Mouse (Mus musculus): ENCODE data around the gene Atad3a. TPM values are rescaled to one million over a fixed set of nuclear protein-coding genes. Genes with fewer than 3 reads are reported as not detected.

Gene Atad3a
- polyA plus RNA-seq, 1 experiment from 2014 or later = 123 TPM

DNA sequence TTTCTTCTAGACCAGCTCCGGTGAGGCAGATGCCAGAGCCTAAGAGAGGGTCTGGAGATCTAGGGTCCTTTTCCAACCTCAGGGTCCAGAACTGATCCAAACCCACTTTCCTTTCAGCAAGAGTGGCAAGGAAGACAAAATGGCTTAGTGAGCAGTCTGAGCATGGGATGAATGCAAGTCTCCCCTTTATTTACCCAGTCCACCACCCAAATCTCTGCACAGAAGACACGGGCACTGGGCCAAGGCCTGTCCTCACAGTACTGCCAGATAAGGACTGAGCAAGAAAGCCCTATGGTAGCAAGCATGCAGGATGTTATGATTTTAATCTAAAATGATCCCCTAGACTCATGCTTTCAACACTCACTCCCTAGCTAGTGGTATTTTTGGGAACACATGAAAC is 16.9 kb upstream of the Atad3a start:
- no peaks in the 10 kb centered on the region for H3K36me3 ChIP-seq (ENCODE audit: control insufficient read depth, insufficient read depth)
- H3K9me3 ChIP-seq (replicated peaks; ENCODE audit: control insufficient read depth, low read length) = no peaks in the 10 kb centered on the region
- H3K27me3 ChIP-seq (ENCODE audit: control insufficient read depth, insufficient read depth, low read length) = peaks cover 10% of the 10 kb centered on the region
- no peak overlapping the region for H3K4me3 ChIP-seq (ENCODE audit: low read length)
- H3K4me1 ChIP-seq (ENCODE audit: control insufficient read depth, insufficient read depth, low read length) = peaks cover 44% of the 10 kb centered on the region
- H3K4me2 ChIP-seq (ENCODE audit: low read depth, low read length) = no peak overlapping the region
- H3K27ac ChIP-seq (ENCODE audit: low read length) = peak overlapping the region; percentile 45
- no peak overlapping the region for H3K9ac ChIP-seq (ENCODE audit: low read length)
- ATAC-seq (replicated peaks; ENCODE audit: extremely low read depth, insufficient read depth, low FRiP score) = no peak
- WGBS = 59% methylated on average over 2 of the region's 2 CpGs

DNA sequence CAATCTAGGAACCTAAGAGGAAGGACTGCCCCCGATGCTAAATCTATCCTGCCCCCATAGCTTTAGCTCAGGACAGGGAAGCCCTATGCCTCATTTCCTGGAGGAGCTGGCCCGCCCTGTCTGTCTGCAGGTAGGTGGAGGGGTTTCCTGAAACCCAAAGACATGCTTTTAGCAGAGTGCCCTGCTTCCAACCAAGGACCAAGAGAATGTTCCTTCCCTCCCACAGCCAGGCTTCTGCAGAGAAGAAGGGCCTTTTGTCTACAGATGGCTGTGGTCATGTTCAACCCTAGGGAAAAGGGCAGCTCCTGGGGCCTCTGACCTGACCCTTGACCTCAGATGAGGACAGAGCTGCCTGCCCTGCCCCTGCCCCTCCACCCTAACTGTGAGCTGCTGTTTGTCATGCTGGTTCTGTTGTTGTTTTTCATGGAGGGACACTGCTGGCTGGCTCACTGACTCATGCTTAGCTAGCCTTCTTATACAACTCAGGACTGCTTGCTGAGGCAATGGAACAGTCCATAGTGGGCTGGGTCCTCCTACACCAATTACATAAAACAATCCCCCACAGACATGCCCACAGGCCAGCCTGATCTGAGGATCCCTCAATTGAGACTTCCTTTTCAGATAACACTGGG is 15.9 kb upstream of the Atad3a start:
- Histone ChIP-seq H3K9me3 (replicated peaks; ENCODE audit: control insufficient read depth, low read length) (no peaks in the 10 kb centered on the region), H3K27ac (ENCODE audit: low read length) (peak overlapping the region; percentile 72), H3K9ac (ENCODE audit: low read length) (no peak overlapping the region), H3K4me1 (ENCODE audit: control insufficient read depth, insufficient read depth, low read length) (peaks cover 44% of the 10 kb centered on the region), H3K4me2 (ENCODE audit: low read depth, low read length) (no peak overlapping the region), H3K4me3 (ENCODE audit: low read length) (no peak overlapping the region), H3K27me3 (ENCODE audit: control insufficient read depth, insufficient read depth, low read length) (peaks cover 19% of the 10 kb centered on the region), H3K36me3 (ENCODE audit: control insufficient read depth, insufficient read depth) (no peaks in the 10 kb centered on the region)
- ATAC-seq (replicated peaks; ENCODE audit: extremely low read depth, insufficient read depth, low FRiP score) = no peak
- WGBS = 58% methylated on average over 2 of the region's 2 CpGs

DNA sequence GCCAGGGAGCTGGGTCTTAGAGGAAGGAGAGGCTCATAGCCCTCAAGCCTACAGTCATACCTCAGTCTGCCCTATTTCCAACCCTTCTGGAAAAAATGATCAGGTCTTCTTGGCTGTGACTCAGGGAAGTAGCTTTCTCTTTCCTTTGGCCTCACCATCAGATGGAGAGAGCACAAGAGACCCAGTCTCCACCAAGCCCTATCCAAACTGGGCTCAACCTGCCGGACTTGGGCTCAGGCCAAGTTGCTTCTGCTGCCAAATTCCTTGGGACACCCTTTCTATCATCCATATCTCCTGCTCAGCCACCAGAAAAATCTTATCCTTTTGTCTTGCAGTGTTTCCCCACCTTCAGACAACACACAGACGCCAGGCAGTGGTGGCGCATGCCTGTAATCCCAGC is 15.0 kb upstream of the Atad3a start:
- Histone ChIP-seq H3K36me3 (ENCODE audit: control insufficient read depth, insufficient read depth) (no peaks in the 10 kb centered on the region), H3K9me3 (replicated peaks; ENCODE audit: control insufficient read depth, low read length) (no peaks in the 10 kb centered on the region), H3K4me2 (ENCODE audit: low read depth, low read length) (no peak overlapping the region), H3K4me3 (ENCODE audit: low read length) (no peak overlapping the region), H3K9ac (ENCODE audit: low read length) (no peak overlapping the region), H3K27me3 (ENCODE audit: control insufficient read depth, insufficient read depth, low read length) (peaks cover 22% of the 10 kb centered on the region), H3K27ac (ENCODE audit: low read length) (peak overlapping the region; percentile 86), H3K4me1 (ENCODE audit: control insufficient read depth, insufficient read depth, low read length) (peaks cover 41% of the 10 kb centered on the region)
- no peak for ATAC-seq (replicated peaks; ENCODE audit: extremely low read depth, insufficient read depth, low FRiP score)
- 48% methylated on average over 3 of the region's 3 CpGs for WGBS

DNA sequence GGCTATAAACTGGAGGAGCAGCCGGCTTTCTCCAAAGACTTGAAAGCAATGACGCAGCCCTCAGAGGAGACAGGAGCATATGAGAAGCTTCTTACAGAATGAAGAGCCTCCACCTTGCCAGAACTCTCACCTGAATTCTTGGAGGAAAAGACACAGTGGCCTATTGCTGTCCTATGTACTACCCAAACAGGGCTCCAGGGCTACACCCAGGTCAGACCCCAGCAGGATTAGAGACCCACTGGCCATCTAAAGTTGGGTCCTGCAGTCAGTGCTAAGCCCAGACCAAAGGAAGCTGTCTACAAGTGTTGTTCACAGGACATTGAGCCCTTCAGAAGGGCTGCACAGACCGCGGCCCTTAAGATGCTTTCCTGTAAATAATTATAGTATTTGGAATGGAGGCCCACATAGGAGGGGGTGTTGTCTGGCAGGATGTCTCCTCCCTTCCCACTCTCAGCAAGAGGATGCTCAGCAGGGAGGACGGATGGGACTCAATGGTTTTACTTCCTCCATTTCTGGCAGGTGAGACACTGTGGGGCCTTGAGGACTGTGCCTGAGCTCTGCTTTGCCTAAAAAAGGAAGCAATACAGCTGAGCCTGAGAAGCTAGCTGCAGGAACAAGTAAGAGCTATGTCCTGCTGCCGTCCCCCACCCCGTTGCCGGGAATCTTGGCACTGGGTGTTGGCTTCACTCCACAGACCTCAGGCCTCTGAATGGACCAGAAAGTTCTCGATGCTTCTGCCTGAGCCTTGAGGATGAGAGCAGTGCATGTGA is 14.3 kb upstream of the Atad3a start:
- peak overlapping the region; percentile 86 for H3K27ac ChIP-seq (ENCODE audit: low read length)
- peak; percentile 33 for ATAC-seq (replicated peaks; ENCODE audit: extremely low read depth, insufficient read depth, low FRiP score)
- H3K4me3 ChIP-seq (ENCODE audit: low read length) = peak overlapping the region; percentile 42
- no peaks in the 10 kb centered on the region for H3K36me3 ChIP-seq (ENCODE audit: control insufficient read depth, insufficient read depth)
- H3K4me2 ChIP-seq (ENCODE audit: low read depth, low read length) = peak overlapping the region; percentile 65
- H3K27me3 ChIP-seq (ENCODE audit: control insufficient read depth, insufficient read depth, low read length) = peaks cover 22% of the 10 kb centered on the region
- 22% methylated on average over 9 of the region's 9 CpGs for WGBS
- H3K4me1 ChIP-seq (ENCODE audit: control insufficient read depth, insufficient read depth, low read length) = peaks cover 40% of the 10 kb centered on the region
- H3K9ac ChIP-seq (ENCODE audit: low read length) = peak overlapping the region; percentile 34; the same call in 1 of the 2 replicates
- H3K9me3 ChIP-seq (replicated peaks; ENCODE audit: control insufficient read depth, low read length) = no peaks in the 10 kb centered on the region

DNA sequence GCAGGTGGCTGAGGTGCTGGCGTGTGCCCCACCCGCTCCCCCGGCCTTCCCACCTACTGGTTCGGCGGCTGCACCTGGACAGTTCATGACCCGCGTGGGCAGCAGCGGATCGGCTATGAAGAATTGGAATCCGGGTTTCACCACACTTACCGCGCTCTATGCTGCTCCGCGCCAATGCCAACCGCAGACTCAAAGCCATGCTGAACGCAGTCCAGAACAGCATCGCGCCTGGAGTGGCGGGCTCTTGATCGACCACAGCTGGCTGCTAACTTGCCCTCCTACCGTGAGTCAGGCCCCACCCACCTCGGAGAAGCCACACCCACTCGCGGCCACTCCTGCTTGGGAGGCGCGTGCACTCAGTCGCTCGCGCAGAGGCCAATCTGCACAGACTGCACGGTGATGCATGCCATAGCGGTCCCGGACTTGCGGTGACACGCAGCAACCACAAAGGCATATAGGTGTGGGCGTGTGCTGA is 13.4 kb upstream of the Atad3a start, which contains the start of gene Vwa1:
Vwa1 (minus strand) TSS at position 419 of the 475 bp plus-strand sequence.
- Histone ChIP-seq H3K9ac (ENCODE audit: low read length) (peak within 1 kb of the TSS; percentile 49), H3K27ac (ENCODE audit: low read length) (peak within 1 kb of the TSS; percentile 86), H3K4me2 (ENCODE audit: low read depth, low read length) (peak within 1 kb of the TSS; percentile 65), H3K4me3 (ENCODE audit: low read length) (peak within 1 kb of the TSS; percentile 42), H3K9me3 (replicated peaks; ENCODE audit: control insufficient read depth, low read length) (no peaks in the 10 kb centered on the region), H3K4me1 (ENCODE audit: control insufficient read depth, insufficient read depth, low read length) (peaks cover 41% of the 10 kb centered on the region), H3K36me3 (ENCODE audit: control insufficient read depth, insufficient read depth) (no peaks in the 10 kb centered on the region), H3K27me3 (ENCODE audit: control insufficient read depth, insufficient read depth, low read length) (peaks cover 22% of the 10 kb centered on the region)
- WGBS = under 1% methylated on average over 35 of the region's 35 CpGs
- peak; percentile 77 for ATAC-seq (replicated peaks; ENCODE audit: extremely low read depth, insufficient read depth, low FRiP score)

DNA sequence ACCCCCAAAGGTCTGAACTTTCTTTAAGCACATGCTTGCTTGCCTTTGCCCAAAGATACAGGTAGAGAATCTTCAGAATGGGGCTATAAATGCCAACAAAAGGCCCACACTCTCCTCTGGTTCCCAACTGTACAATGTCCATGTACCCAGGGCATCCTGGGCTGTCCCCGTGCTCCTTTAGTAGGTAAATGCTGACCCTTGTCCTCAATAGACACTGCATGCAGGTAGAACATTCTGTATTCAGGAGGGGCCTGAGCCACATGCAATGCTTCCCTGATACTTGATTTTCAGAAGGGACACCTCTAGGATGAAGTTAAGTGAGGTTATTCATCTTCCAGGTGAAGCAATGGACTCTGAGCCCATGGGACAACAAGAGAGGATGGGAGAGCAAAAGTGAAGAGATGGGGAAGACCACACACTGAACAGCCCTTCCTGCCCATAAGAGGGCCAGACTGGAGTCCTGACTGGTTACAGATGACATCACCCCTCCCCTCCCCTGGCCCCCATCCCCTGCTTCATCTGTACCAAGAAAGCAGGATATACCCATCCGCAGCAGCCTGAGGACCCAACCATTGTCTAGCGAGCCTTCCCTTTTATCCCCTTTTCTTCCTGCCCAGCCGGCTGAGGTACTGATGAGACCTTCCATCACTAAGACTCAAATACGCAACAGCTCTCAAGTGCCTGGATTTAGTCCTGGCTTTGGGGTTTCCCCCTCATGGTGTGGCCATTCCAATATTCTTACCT is 12.6 kb upstream of the Atad3a start:
- H3K27me3 ChIP-seq (ENCODE audit: control insufficient read depth, insufficient read depth, low read length) = peaks cover 22% of the 10 kb centered on the region
- WGBS = 29% methylated on average over 5 of the region's 5 CpGs
- peaks cover 41% of the 10 kb centered on the region for H3K4me1 ChIP-seq (ENCODE audit: control insufficient read depth, insufficient read depth, low read length)
- ATAC-seq (replicated peaks; ENCODE audit: extremely low read depth, insufficient read depth, low FRiP score) = no peak
- 0 out of 2 replicates have a peak overlapping the region, but pooled peaks have one; percentile 49 for H3K9ac ChIP-seq (ENCODE audit: low read length)
- H3K9me3 ChIP-seq (replicated peaks; ENCODE audit: control insufficient read depth, low read length) = no peaks in the 10 kb centered on the region
- H3K4me2 ChIP-seq (ENCODE audit: low read depth, low read length) = peak overlapping the region; percentile 65
- peak overlapping the region; percentile 42 for H3K4me3 ChIP-seq (ENCODE audit: low read length)
- H3K27ac ChIP-seq (ENCODE audit: low read length) = no peak overlapping the region
- no peaks in the 10 kb centered on the region for H3K36me3 ChIP-seq (ENCODE audit: control insufficient read depth, insufficient read depth)

DNA sequence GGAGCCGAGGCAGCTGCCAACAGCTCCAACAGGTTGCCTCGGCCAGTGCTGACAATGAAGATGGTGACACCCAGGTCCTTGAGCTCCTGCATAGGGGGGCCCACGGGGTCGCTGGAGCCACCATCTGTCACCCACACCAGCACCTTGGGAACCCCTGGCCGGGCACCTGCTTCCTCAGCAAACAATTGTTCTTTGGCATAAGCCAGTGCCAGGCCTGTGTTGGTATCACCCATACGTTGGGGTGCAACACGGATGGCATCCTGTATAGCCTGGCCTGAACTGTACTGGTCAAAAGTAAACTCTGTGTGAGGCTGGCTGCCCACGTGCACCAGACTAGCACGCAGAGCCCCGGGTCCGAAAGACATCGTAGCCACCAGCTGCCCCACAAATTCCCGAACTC is 11.9 kb upstream of the Atad3a start:
- Histone ChIP-seq H3K27ac (ENCODE audit: low read length) (no peak overlapping the region), H3K27me3 (ENCODE audit: control insufficient read depth, insufficient read depth, low read length) (peaks cover 22% of the 10 kb centered on the region), H3K4me2 (ENCODE audit: low read depth, low read length) (no peak overlapping the region), H3K9ac (ENCODE audit: low read length) (no peak overlapping the region), H3K4me1 (ENCODE audit: control insufficient read depth, insufficient read depth, low read length) (peaks cover 38% of the 10 kb centered on the region), H3K4me3 (ENCODE audit: low read length) (no peak overlapping the region), H3K36me3 (ENCODE audit: control insufficient read depth, insufficient read depth) (no peaks in the 10 kb centered on the region), H3K9me3 (replicated peaks; ENCODE audit: control insufficient read depth, low read length) (no peaks in the 10 kb centered on the region)
- no peak for ATAC-seq (replicated peaks; ENCODE audit: extremely low read depth, insufficient read depth, low FRiP score)
- 86% methylated on average over 13 of the region's 13 CpGs for WGBS

DNA sequence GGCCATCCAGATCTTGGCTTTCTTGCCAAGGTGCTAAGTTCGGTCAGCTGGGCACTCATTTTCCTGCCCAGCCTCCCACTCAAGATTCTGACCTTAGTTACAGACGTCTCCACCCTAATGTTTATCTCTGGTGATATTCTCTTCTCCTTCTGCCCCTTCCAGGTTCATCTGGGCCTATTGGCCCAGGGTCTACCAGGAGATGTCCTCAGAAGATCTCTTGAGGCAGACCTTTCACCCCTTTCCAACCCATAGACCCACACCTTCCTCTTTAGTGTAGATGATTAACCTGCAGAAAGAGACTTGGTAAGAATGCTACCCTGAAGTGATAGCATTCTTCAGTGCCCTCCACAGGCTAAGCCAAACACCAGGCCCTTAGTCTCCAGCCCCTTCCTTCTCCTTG is 10.8 kb upstream of the Atad3a start:
- H3K27ac ChIP-seq (ENCODE audit: low read length) = no peak overlapping the region
- H3K4me2 ChIP-seq (ENCODE audit: low read depth, low read length) = no peak overlapping the region
- H3K27me3 ChIP-seq (ENCODE audit: control insufficient read depth, insufficient read depth, low read length) = peaks cover 22% of the 10 kb centered on the region
- H3K4me3 ChIP-seq (ENCODE audit: low read length) = no peak overlapping the region
- peaks cover 31% of the 10 kb centered on the region for H3K4me1 ChIP-seq (ENCODE audit: control insufficient read depth, insufficient read depth, low read length)
- H3K36me3 ChIP-seq (ENCODE audit: control insufficient read depth, insufficient read depth) = no peaks in the 10 kb centered on the region
- no peak for ATAC-seq (replicated peaks; ENCODE audit: extremely low read depth, insufficient read depth, low FRiP score)
- 72% methylated on average over 2 of the region's 2 CpGs for WGBS
- H3K9ac ChIP-seq (ENCODE audit: low read length) = no peak overlapping the region
- H3K9me3 ChIP-seq (replicated peaks; ENCODE audit: control insufficient read depth, low read length) = no peaks in the 10 kb centered on the region

Data from heart, embryonic 16.5 days (tissue).